Mouse (Mus musculus) urinary bladder, postnatal 25 days (tissue): ENCODE measurements at regions not wholly inside any gene's neighbourhood (a gene's known extent, or its start where the extent isn't known, plus 50 kb on each side); places are given as distances from the start of the nearest gene placed in this dataset.
"Not testable (repeated sequence)": the region's sequence is repeated elsewhere in the genome, so short reads cannot be mapped to it uniquely, and the experiment has no call there.

Experiments
- DNase-seq: peaks from one replicate; pipeline ENCODE4 v3.0.0; 2022; ENCODE audit warnings: low spot score

- no peak for DNase-seq
These were observed 994.7 kb upstream of the Foxg1 start for GRCm38 (mm10) chr12:48387724-48388123.

GRCm38 (mm10) chr12:48388192-48388812 is 994.2 kb upstream of the Foxg1 start:
- no peak for DNase-seq

GRCm38 (mm10) chr12:48391008-48391407 is 991.5 kb upstream of the Foxg1 start:
- DNase-seq: no peak

GRCm38 (mm10) chr12:48439333-48440046 is 943.0 kb upstream of the Foxg1 start:
- DNase-seq: no peak

- DNase-seq: not testable (repeated sequence)
These were observed 933.7 kb upstream of the Foxg1 start for GRCm38 (mm10) chr12:48448719-48449118.

GRCm38 (mm10) chr12:48462392-48462791 is 920.1 kb upstream of the Foxg1 start:
- DNase-seq: no peak

GRCm38 (mm10) chr12:48500735-48501134 is 881.7 kb upstream of the Foxg1 start:
- DNase-seq: no peak

- no peak for DNase-seq
These were observed 870.9 kb upstream of the Foxg1 start for GRCm38 (mm10) chr12:48511594-48511993.

- no peak for DNase-seq
These were observed 870.2 kb upstream of the Foxg1 start for GRCm38 (mm10) chr12:48512259-48512658.

GRCm38 (mm10) chr12:48521996-48522395 is 860.5 kb upstream of the Foxg1 start:
- no peak for DNase-seq

GRCm38 (mm10) chr12:48559690-48560089 is 822.8 kb upstream of the Foxg1 start:
- peak; percentile 3 for DNase-seq

- no peak for DNase-seq
These were observed 777.9 kb upstream of the Foxg1 start for GRCm38 (mm10) chr12:48604401-48605197.

GRCm38 (mm10) chr12:48605423-48605822 is 777.0 kb upstream of the Foxg1 start:
- DNase-seq: no peak

GRCm38 (mm10) chr12:48609391-48609790 is 773.1 kb upstream of the Foxg1 start:
- no peak for DNase-seq

- no peak for DNase-seq
These were observed 770.4 kb upstream of the Foxg1 start for GRCm38 (mm10) chr12:48612066-48612465.

- DNase-seq: no peak
These were observed 766.1 kb upstream of the Foxg1 start for GRCm38 (mm10) chr12:48616337-48616736.

- no peak for DNase-seq
These were observed 748.9 kb upstream of the Foxg1 start for GRCm38 (mm10) chr12:48633559-48633958.

- DNase-seq: no peak
These were observed 747.7 kb upstream of the Foxg1 start for GRCm38 (mm10) chr12:48634671-48635241.

- no peak for DNase-seq
These were observed 740.5 kb upstream of the Foxg1 start for GRCm38 (mm10) chr12:48641974-48642373.

GRCm38 (mm10) chr12:48645135-48645534 is 737.3 kb upstream of the Foxg1 start:
- DNase-seq: no peak

GRCm38 (mm10) chr12:48645910-48646309 is 736.5 kb upstream of the Foxg1 start:
- no peak for DNase-seq

- DNase-seq: no peak
These were observed 707.3 kb upstream of the Foxg1 start for GRCm38 (mm10) chr12:48675176-48675575.

GRCm38 (mm10) chr12:48680957-48681356 is 701.5 kb upstream of the Foxg1 start:
- DNase-seq: no peak
